Mouse (Mus musculus) neural tube, embryonic 12.5 days (tissue): ENCODE data around the gene Atox1. TPM values are rescaled to one million over a fixed set of nuclear protein-coding genes. Genes with fewer than 3 reads are reported as not detected.

ENCODE experiments used
- ATAC-seq: fragments of 200-750 bp; cut with Nextera tagmentation; 2 replicates; pipeline ENCODE4 v1.8.0; 2017; ENCODE audit warnings: low read depth, mild to moderate bottlenecking, moderate TSS enrichment, moderate library complexity; ENCODE audit not compliant: low FRiP score
- H3K27ac ChIP-seq: fragments of 300-500 bp; sonication (generic); 2 replicates; pipeline ENCODE4 v1.5.1; 2016
- H3K27me3 ChIP-seq: fragments of 300-500 bp; sonication (generic); replicated peaks from 2 replicates; pipeline ENCODE4 v1.6.1; 2016; ENCODE audit warnings: mild to moderate bottlenecking
- H3K36me3 ChIP-seq: fragments of 300-500 bp; sonication (generic); 2 replicates; pipeline ENCODE4 v1.6.1; 2016; ENCODE audit warnings: mild to moderate bottlenecking
- H3K4me1 ChIP-seq: fragments of 300-500 bp; sonication (generic); 2 replicates; pipeline ENCODE4 v1.6.1; 2016
- H3K4me2 ChIP-seq: fragments of 300-500 bp; sonication (generic); replicated peaks from 2 replicates; pipeline ENCODE4 v1.6.1; 2016; ENCODE audit warnings: mild to moderate bottlenecking
- H3K4me3 ChIP-seq: fragments of 300-500 bp; sonication (generic); 2 replicates; pipeline ENCODE4 v1.5.1; 2016
- H3K9ac ChIP-seq: fragments of 300-500 bp; sonication (generic); 2 replicates; pipeline ENCODE4 v1.6.1; 2016; ENCODE audit warnings: mild to moderate bottlenecking
- H3K9me3 ChIP-seq: fragments of 300-500 bp; sonication (generic); 2 replicates; pipeline ENCODE4 v1.6.1; 2016; ENCODE audit warnings: mild to moderate bottlenecking
- WGBS: fragments of 180-500 bp; shearing (Covaris S2); methylation state at CpG from one replicate; pipeline ENCODE4 v1.1.7; 2016; 5-methylcytosine and 5-hydroxymethylcytosine counted together
- polyA plus RNA-seq: library from polyadenylated mRNA; unstranded; fragments of >200 nt; fragmentation: Nextera tagmentation; extraction: Ambion mirVana; gene quantifications from 2 replicates; pipeline ENCODE4 v1.2.1, GENCODE M21; 2016

The Atox1 gene
- polyA plus RNA-seq, 1 experiment from 2014 or later, result 275 TPM

DNA sequence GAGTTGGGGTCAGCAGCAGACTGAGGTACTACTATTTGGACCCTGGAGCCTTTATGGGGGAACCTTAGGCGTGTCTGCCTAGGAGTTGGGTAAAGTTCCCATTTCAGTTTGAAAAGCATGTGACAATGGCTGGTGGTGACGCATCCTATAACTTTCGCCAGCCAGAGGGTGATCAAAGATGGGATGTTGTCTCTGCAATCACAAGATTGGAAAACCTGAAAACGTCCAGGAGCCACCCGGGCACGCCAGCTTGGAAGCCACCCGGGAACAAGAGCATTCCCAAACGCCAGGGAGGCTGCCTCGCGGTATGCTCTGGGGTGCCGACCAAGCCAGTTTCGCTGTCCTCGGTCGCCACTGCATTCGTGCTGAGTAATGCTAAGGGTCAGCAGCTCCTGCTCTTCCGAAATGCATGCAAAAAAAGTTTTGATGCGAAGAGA, 7.6 kb upstream of the Atox1 start:
- Histone ChIP-seq H3K36me3 (peaks cover 11% of the 10 kb centered on the region; the same call in 1 of the 2 replicates), H3K4me2 (peak overlapping the region; percentile 70), H3K27me3 (no peaks in the 10 kb centered on the region), H3K9ac (peak overlapping the region; percentile 38), H3K27ac (peak overlapping the region; percentile 9), H3K9me3 (no peaks in the 10 kb centered on the region), H3K4me1 (peaks cover 21% of the 10 kb centered on the region), H3K4me3 (peak overlapping the region; percentile 36)
- peak; percentile 13 for ATAC-seq
- WGBS, result 4% methylated on average over 17 of the region's 17 CpGs

GRCm38 (mm10) chr11:55468012-55468411, 7.0 kb upstream of the Atox1 start:
- no peak for ATAC-seq
- Histone ChIP-seq H3K36me3 (peaks cover 7% of the 10 kb centered on the region; the same call in 1 of the 2 replicates), H3K4me3 (no peak overlapping the region; the same call in 1 of the 2 replicates), H3K27me3 (no peaks in the 10 kb centered on the region), H3K4me2 (peak overlapping the region; percentile 70), H3K4me1 (peaks cover 21% of the 10 kb centered on the region), H3K9me3 (no peaks in the 10 kb centered on the region), H3K27ac (no peak overlapping the region), H3K9ac (0 out of 2 replicates have a peak overlapping the region, but pooled peaks have one; percentile 38)
- WGBS, result 82% methylated on average over 10 of the region's 10 CpGs

DNA sequence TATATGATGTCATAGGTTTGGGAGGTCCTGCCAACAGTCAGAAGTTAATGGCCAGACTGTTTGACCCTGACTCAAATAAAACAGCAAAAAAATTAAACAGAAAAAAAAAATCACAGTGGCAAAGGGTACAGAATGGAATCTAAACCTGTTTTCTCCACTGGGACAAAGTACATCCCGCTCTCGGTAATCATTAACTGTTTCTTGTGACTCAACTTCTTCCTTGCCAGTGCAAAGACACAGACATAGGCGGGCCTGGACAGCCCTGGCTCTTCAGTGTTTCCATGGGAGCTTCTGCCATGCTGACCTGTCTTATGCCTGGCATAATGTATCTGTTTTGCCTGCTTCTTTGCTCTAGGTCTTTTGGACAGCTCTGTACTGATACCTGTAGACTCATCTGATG, 4.1 kb upstream of the Atox1 start:
- H3K36me3 ChIP-seq, result no peaks in the 10 kb centered on the region
- 79% methylated on average over 3 of the region's 3 CpGs for WGBS
- H3K27ac ChIP-seq, result no peak overlapping the region
- H3K4me1 ChIP-seq, result peaks cover 12% of the 10 kb centered on the region
- H3K4me3 ChIP-seq, result no peak overlapping the region
- no peaks in the 10 kb centered on the region for H3K9me3 ChIP-seq
- no peak overlapping the region for H3K4me2 ChIP-seq
- no peaks in the 10 kb centered on the region for H3K27me3 ChIP-seq
- no peak for ATAC-seq
- no peak overlapping the region for H3K9ac ChIP-seq

GRCm38 (mm10) chr11:55464707-55465106, 3.7 kb upstream of the Atox1 start:
- WGBS, result 86% methylated on average over 10 of the region's 10 CpGs

DNA sequence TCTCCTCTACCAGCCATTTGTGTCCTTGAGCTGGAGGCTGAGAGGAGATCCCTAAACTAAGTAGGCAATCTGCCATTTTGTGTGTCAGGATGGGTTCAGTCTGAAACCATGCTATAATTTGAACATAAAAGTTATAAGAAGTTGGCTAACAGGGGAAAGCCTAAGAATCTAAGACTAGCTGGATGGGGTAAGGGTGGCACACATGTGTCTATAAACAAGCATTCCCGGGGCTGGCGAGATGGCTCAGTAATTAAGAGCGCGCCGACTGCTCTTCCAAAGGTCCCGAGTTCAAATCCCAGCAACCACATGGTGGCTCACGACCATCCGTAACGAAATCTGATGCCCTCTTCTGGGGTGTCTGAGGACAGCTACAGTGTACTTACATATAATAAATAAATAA, 1.1 kb upstream of the Atox1 start:
- Histone ChIP-seq H3K27ac (no peak overlapping the region), H3K9me3 (no peaks in the 10 kb centered on the region), H3K9ac (no peak overlapping the region), H3K4me2 (no peak overlapping the region), H3K27me3 (no peaks in the 10 kb centered on the region), H3K4me1 (peaks cover 13% of the 10 kb centered on the region), H3K36me3 (no peaks in the 10 kb centered on the region), H3K4me3 (no peak overlapping the region)
- no peak for ATAC-seq
- 94% methylated on average over 9 of the region's 9 CpGs for WGBS

More at GRCm38 (mm10) chr11:55464707-55465106, 3.7 kb upstream of the Atox1 start:
- H3K9me3 ChIP-seq, result no peaks in the 10 kb centered on the region
- no peak overlapping the region for H3K4me3 ChIP-seq
- H3K4me2 ChIP-seq, result no peak overlapping the region
- H3K36me3 ChIP-seq, result no peaks in the 10 kb centered on the region
- peaks cover 17% of the 10 kb centered on the region for H3K4me1 ChIP-seq
- no peak for ATAC-seq
- H3K27me3 ChIP-seq, result no peaks in the 10 kb centered on the region
- H3K27ac ChIP-seq, result no peak overlapping the region
- H3K9ac ChIP-seq, result no peak overlapping the region

DNA sequence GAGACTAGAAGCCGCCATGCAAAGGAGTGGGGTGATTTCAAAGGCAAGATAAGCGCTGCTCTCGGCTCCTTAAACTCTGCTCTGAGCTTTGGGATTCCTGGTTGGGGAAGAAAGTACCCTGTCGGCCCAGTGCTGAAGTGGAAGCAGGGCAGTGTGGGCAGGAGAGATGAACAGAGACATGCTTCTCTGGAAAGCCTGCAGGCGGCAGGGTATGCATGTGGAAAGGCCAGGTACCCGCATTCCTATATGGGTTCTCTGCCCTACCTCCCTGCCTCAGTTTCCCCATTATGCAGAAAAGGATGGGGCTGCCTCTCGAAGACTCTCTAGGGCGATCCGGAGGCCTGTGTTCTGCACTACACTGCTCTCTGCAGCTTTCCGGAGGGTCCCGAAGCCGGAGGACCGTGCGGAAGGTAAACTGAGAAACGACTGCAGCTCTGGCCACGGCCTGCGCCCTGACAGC, 450 bp downstream of the Atox1 start:
- Histone ChIP-seq H3K4me2 (peak overlapping the region; percentile 73), H3K27me3 (no peaks in the 10 kb centered on the region), H3K4me3 (peak overlapping the region; percentile 67), H3K36me3 (no peaks in the 10 kb centered on the region), H3K4me1 (peaks cover 13% of the 10 kb centered on the region), H3K9me3 (no peaks in the 10 kb centered on the region), H3K9ac (peak overlapping the region; percentile 61), H3K27ac (no peak overlapping the region)
- WGBS, result 3% methylated on average over 17 of the region's 17 CpGs
- peak; percentile 76 for ATAC-seq

GRCm38 (mm10) chr11:55459850-55460558, 1.0 kb downstream of the Atox1 start:
- peak overlapping the region; percentile 61 for H3K9ac ChIP-seq
- H3K4me2 ChIP-seq, result peak overlapping the region; percentile 73
- peak overlapping the region; percentile 67 for H3K4me3 ChIP-seq
- ATAC-seq, result no peak
- WGBS, result 44% methylated on average over 3 of the region's 3 CpGs
- H3K27me3 ChIP-seq, result no peaks in the 10 kb centered on the region
- no peaks in the 10 kb centered on the region for H3K9me3 ChIP-seq
- no peaks in the 10 kb centered on the region for H3K36me3 ChIP-seq
- no peak overlapping the region for H3K27ac ChIP-seq
- H3K4me1 ChIP-seq, result peaks cover 13% of the 10 kb centered on the region

DNA sequence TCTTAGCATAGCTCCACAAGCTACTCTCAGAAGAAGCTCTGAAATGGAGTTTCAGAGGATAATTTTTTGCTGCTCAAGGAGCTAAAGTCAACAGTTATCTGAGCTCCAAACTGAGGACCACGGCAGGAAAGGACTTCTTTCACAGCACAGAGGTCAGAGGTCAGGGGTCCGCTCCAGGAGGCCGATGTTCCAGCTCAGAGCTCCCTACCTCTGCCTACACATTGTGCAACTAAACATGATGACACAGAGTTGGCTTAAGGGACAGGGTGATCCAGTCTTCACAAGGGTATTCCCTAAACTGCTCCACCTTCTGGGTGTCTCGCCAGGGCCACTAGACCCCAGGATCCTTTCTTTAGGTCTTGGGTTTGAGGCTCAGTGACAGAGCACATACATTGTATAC, 2.5 kb downstream of the Atox1 start:
- Histone ChIP-seq H3K4me1 (peaks cover 13% of the 10 kb centered on the region), H3K4me3 (no peak overlapping the region), H3K4me2 (no peak overlapping the region), H3K9me3 (no peaks in the 10 kb centered on the region), H3K27me3 (no peaks in the 10 kb centered on the region), H3K9ac (no peak overlapping the region), H3K27ac (no peak overlapping the region), H3K36me3 (0 out of 2 replicates have a peak, but pooled peaks cover 3% of the 10 kb centered on the region)
- no peak for ATAC-seq
- WGBS, result 67% methylated on average over 4 of the region's 4 CpGs

DNA sequence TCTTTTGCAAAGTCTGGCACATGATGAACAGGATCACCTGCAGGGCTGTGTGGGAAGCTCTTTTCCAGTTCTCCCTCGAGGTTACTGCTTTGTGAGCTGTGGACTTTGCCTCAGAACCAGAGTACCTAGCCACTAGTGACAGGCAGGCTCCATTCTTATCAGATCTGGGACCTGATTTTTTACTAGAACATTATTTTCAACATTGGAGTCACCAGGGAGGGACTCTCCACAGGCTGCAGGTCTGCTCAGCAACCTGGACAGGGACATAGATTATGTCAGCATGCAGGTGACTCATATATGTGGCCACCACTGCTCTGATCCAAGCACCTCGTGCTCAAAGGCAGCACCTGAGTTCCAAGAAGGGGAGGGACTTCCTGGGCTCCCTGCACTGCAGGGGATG, 5.9 kb downstream of the Atox1 start:
- H3K4me3 ChIP-seq, result no peak overlapping the region
- H3K9me3 ChIP-seq, result no peaks in the 10 kb centered on the region
- no peak overlapping the region for H3K9ac ChIP-seq
- H3K27me3 ChIP-seq, result no peaks in the 10 kb centered on the region
- no peak overlapping the region for H3K4me2 ChIP-seq
- peaks cover 8% of the 10 kb centered on the region for H3K4me1 ChIP-seq
- peaks cover 12% of the 10 kb centered on the region for H3K36me3 ChIP-seq
- 92% methylated on average over 2 of the region's 2 CpGs for WGBS
- ATAC-seq, result no peak
- H3K27ac ChIP-seq, result no peak overlapping the region

DNA sequence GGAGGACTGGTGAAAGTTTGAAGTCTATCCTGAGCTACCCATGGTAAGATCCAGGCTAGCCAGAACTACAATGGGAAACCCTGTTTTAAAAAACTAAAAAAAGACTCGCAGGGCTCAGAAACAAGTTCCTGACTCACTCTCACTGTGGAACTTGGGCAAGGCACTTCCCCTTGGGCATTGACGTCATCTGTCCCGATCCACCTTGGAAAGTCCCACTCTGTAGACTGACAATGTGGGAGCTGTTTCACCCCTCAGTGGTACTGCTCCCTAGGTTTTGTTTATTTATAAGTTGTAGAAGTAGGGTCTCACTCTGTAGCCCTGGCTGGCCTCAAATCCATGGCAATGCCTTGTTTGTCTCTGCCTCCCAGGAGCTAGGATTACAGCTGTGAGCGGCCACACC, 7.4 kb downstream of the Atox1 start:
- 94% methylated on average over 4 of the region's 4 CpGs for WGBS
- no peaks in the 10 kb centered on the region for H3K9me3 ChIP-seq
- no peak overlapping the region for H3K27ac ChIP-seq
- H3K27me3 ChIP-seq, result no peaks in the 10 kb centered on the region
- no peaks in the 10 kb centered on the region for H3K4me1 ChIP-seq
- H3K4me3 ChIP-seq, result no peak overlapping the region
- no peak overlapping the region for H3K4me2 ChIP-seq
- no peak overlapping the region for H3K9ac ChIP-seq
- peaks cover 26% of the 10 kb centered on the region for H3K36me3 ChIP-seq
- ATAC-seq, result no peak

DNA sequence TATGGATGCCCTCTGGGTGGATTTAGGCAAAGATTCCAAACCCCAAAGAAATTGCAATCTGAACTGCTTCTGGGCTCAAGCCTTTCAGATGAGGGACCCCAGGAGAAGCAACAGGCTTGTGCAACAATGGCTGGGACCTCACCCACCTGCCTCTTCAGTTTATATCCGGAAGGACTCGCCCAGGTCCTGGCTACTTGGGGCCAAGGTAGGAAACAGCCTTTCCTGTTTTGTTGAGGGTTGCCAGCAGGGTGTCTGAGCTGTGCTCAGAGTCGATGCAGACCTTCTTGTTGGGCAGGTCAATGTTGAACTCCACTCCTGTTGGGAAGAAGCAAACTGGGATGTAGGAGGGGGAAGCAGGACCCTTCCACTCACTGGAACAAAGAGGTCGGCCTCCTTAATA, 10.7 kb downstream of the Atox1 start:
- 81% methylated on average over 4 of the region's 4 CpGs for WGBS
- H3K4me1 ChIP-seq, result no peaks in the 10 kb centered on the region
- H3K27ac ChIP-seq, result no peak overlapping the region
- H3K9me3 ChIP-seq, result no peaks in the 10 kb centered on the region
- H3K36me3 ChIP-seq, result peaks cover 34% of the 10 kb centered on the region
- H3K9ac ChIP-seq, result no peak overlapping the region
- H3K27me3 ChIP-seq, result no peaks in the 10 kb centered on the region
- no peak overlapping the region for H3K4me2 ChIP-seq
- no peak for ATAC-seq
- H3K4me3 ChIP-seq, result no peak overlapping the region

GRCm38 (mm10) chr11:55449531-55449930, 11.5 kb downstream of the Atox1 start:
- WGBS, result 79% methylated on average over 7 of the region's 7 CpGs
- no peak overlapping the region for H3K27ac ChIP-seq

GRCm38 (mm10) chr11:55446579-55446978, 14.5 kb downstream of the Atox1 start:
- H3K27me3 ChIP-seq, result no peaks in the 10 kb centered on the region
- no peak overlapping the region for H3K9ac ChIP-seq
- H3K9me3 ChIP-seq, result no peaks in the 10 kb centered on the region
- no peaks in the 10 kb centered on the region for H3K4me1 ChIP-seq
- peaks cover 26% of the 10 kb centered on the region for H3K36me3 ChIP-seq
- peak; percentile 50; the same call in 1 of the 2 replicates for ATAC-seq
- no peak overlapping the region for H3K27ac ChIP-seq
- H3K4me3 ChIP-seq, result no peak overlapping the region
- no peak overlapping the region for H3K4me2 ChIP-seq
- 26% methylated on average over 4 of the region's 4 CpGs for WGBS

More at GRCm38 (mm10) chr11:55449531-55449930, 11.5 kb downstream of the Atox1 start:
- Histone ChIP-seq H3K36me3 (peaks cover 31% of the 10 kb centered on the region), H3K9ac (no peak overlapping the region), H3K9me3 (no peaks in the 10 kb centered on the region), H3K4me1 (no peaks in the 10 kb centered on the region), H3K27me3 (no peaks in the 10 kb centered on the region), H3K4me3 (no peak overlapping the region), H3K4me2 (no peak overlapping the region)
- ATAC-seq, result no peak
